Mouse (Mus musculus): ENCODE measurements at regions not wholly inside any gene's neighbourhood (a gene's known extent, or its start where the extent isn't known, plus 50 kb on each side); places are given as distances from the start of the nearest gene placed in this dataset.

GRCm38 (mm10) chr1:120961984-120962383 is 359.8 kb downstream of the En1 start:
- Histone ChIP-seq H3K9ac (ENCODE audit: low read depth, low read length) (no peak overlapping the region), H3K36me3 (ENCODE audit: control insufficient read depth, insufficient read depth, low read length) (no peaks in the 10 kb centered on the region), H3K27ac (ENCODE audit: low read depth, low read length) (no peak overlapping the region), H3K4me3 (ENCODE audit: low read length) (no peak overlapping the region), H3K4me1 (ENCODE audit: control insufficient read depth, insufficient read depth, low read length) (no peaks in the 10 kb centered on the region), H3K9me3 (ENCODE audit: control insufficient read depth, low read length) (no peaks in the 10 kb centered on the region), H3K27me3 (ENCODE audit: control insufficient read depth, insufficient read depth, low read length) (no peaks in the 10 kb centered on the region), H3K4me2 (replicated peaks; ENCODE audit: low read depth, low read length) (no peak overlapping the region)
- WGBS, result 10% methylated on average over 8 of the region's 8 CpGs
- ATAC-seq (ENCODE audit: low FRiP score, low TSS enrichment), result no peak

- H3K27ac ChIP-seq (ENCODE audit: low read depth, low read length), result no peak overlapping the region
- 35% methylated on average over 14 of the region's 14 CpGs for WGBS
- no peaks in the 10 kb centered on the region for H3K4me1 ChIP-seq (ENCODE audit: control insufficient read depth, insufficient read depth, low read length)
- H3K27me3 ChIP-seq (ENCODE audit: control insufficient read depth, insufficient read depth, low read length), result no peaks in the 10 kb centered on the region
- no peak overlapping the region for H3K9ac ChIP-seq (ENCODE audit: low read depth, low read length)
- H3K9me3 ChIP-seq (ENCODE audit: control insufficient read depth, low read length), result no peaks in the 10 kb centered on the region
- no peaks in the 10 kb centered on the region for H3K36me3 ChIP-seq (ENCODE audit: control insufficient read depth, insufficient read depth, low read length)
- ATAC-seq (ENCODE audit: low FRiP score, low TSS enrichment), result peak; percentile 89
- H3K4me3 ChIP-seq (ENCODE audit: low read length), result peak overlapping the region; percentile 17; the same call in 1 of the 2 replicates
- H3K4me2 ChIP-seq (replicated peaks; ENCODE audit: low read depth, low read length), result peak overlapping the region; percentile 36
Measured at GRCm38 (mm10) chr1:120963477-120964178, 361.4 kb downstream of the En1 start.

GRCm38 (mm10) chr1:120964179-120964517 is 361.9 kb downstream of the En1 start:
- no peaks in the 10 kb centered on the region for H3K36me3 ChIP-seq (ENCODE audit: control insufficient read depth, insufficient read depth, low read length)
- no peak overlapping the region for H3K9ac ChIP-seq (ENCODE audit: low read depth, low read length)
- no peaks in the 10 kb centered on the region for H3K4me1 ChIP-seq (ENCODE audit: control insufficient read depth, insufficient read depth, low read length)
- WGBS, result 59% methylated on average over 17 of the region's 17 CpGs
- H3K4me2 ChIP-seq (replicated peaks; ENCODE audit: low read depth, low read length), result peak overlapping the region; percentile 36
- H3K27me3 ChIP-seq (ENCODE audit: control insufficient read depth, insufficient read depth, low read length), result no peaks in the 10 kb centered on the region
- peak overlapping the region; percentile 17; the same call in 1 of the 2 replicates for H3K4me3 ChIP-seq (ENCODE audit: low read length)
- H3K9me3 ChIP-seq (ENCODE audit: control insufficient read depth, low read length), result no peaks in the 10 kb centered on the region
- ATAC-seq (ENCODE audit: low FRiP score, low TSS enrichment), result peak; percentile 9; the same call in 1 of the 2 replicates
- no peak overlapping the region for H3K27ac ChIP-seq (ENCODE audit: low read depth, low read length)

- Histone ChIP-seq H3K4me2 (replicated peaks; ENCODE audit: low read depth, low read length) (no peak overlapping the region), H3K4me3 (ENCODE audit: low read length) (no peak overlapping the region), H3K27me3 (ENCODE audit: control insufficient read depth, insufficient read depth, low read length) (no peaks in the 10 kb centered on the region), H3K27ac (ENCODE audit: low read depth, low read length) (no peak overlapping the region), H3K4me1 (ENCODE audit: control insufficient read depth, insufficient read depth, low read length) (no peaks in the 10 kb centered on the region), H3K9ac (ENCODE audit: low read depth, low read length) (no peak overlapping the region), H3K36me3 (ENCODE audit: control insufficient read depth, insufficient read depth, low read length) (no peaks in the 10 kb centered on the region), H3K9me3 (ENCODE audit: control insufficient read depth, low read length) (no peaks in the 10 kb centered on the region)
- no peak for ATAC-seq (ENCODE audit: low FRiP score, low TSS enrichment)
- WGBS, result 65% methylated on average over 3 of the region's 3 CpGs
Measured at GRCm38 (mm10) chr1:120966132-120966531, 363.9 kb downstream of the En1 start.

DNA sequence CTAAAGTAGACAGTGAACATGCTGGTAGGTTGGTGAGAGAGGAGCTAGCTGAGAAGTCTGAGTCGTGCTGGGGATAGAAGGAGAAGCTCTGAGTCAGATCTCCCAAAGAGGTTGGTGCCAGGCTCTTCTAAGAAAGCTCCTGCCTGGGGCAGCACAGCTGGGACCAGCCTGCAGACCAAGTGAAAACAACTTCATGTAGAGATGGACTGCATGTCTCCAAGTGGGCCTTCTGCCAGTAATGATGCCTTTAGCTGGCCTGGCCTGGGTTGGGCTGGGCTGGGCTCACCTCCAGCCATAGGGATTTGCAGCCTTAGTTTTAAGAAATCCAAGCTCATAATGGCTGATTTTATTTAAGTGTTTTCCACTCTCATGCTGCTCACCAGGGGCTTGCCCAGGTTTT is 357.7 kb downstream of the Insig2 start:
- H3K4me2 ChIP-seq (replicated peaks; ENCODE audit: low read depth, low read length), result no peak overlapping the region
- H3K9me3 ChIP-seq (ENCODE audit: control insufficient read depth, low read length), result no peaks in the 10 kb centered on the region
- H3K4me3 ChIP-seq (ENCODE audit: low read length), result no peak overlapping the region
- ATAC-seq (ENCODE audit: low FRiP score, low TSS enrichment), result no peak
- H3K9ac ChIP-seq (ENCODE audit: low read depth, low read length), result no peak overlapping the region
- H3K36me3 ChIP-seq (ENCODE audit: control insufficient read depth, insufficient read depth, low read length), result no peaks in the 10 kb centered on the region
- no peaks in the 10 kb centered on the region for H3K27me3 ChIP-seq (ENCODE audit: control insufficient read depth, insufficient read depth, low read length)
- H3K27ac ChIP-seq (ENCODE audit: low read depth, low read length), result no peak overlapping the region
- H3K4me1 ChIP-seq (ENCODE audit: control insufficient read depth, insufficient read depth, low read length), result no peaks in the 10 kb centered on the region
- WGBS, result 77% methylated on average over 1 of the region's 1 CpGs

GRCm38 (mm10) chr1:121004535-121004934 is 327.9 kb downstream of the Insig2 start:
- no peak for ATAC-seq (ENCODE audit: low FRiP score, low TSS enrichment)
- no peaks in the 10 kb centered on the region for H3K27me3 ChIP-seq (ENCODE audit: control insufficient read depth, insufficient read depth, low read length)

DNA sequence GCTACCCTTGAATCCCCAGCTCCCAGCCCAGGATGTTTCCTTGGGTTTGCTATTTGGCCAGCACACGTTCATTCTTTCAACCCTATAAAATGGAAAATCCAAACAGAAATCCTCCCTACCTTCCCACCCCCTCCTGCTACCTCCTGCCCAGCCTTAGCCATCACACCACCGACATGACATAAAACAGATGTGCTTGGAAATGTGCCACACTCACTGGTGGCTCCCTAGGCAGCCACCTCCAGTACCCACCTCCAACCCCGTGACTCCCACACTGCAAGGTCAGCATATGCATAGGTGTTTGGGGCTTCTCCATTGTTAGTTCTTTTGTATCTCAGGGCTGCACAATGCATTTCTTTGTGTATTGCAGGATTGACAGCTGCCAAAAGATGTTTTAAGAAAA is 327.2 kb downstream of the Insig2 start:
- ATAC-seq (ENCODE audit: low FRiP score, low TSS enrichment), result no peak
- Histone ChIP-seq H3K4me3 (ENCODE audit: low read length) (no peak overlapping the region), H3K9me3 (ENCODE audit: control insufficient read depth, low read length) (peaks cover 5% of the 10 kb centered on the region; the same call in 1 of the 2 replicates), H3K9ac (ENCODE audit: low read depth, low read length) (no peak overlapping the region), H3K27ac (ENCODE audit: low read depth, low read length) (no peak overlapping the region), H3K27me3 (ENCODE audit: control insufficient read depth, insufficient read depth, low read length) (no peaks in the 10 kb centered on the region), H3K4me1 (ENCODE audit: control insufficient read depth, insufficient read depth, low read length) (no peaks in the 10 kb centered on the region), H3K4me2 (replicated peaks; ENCODE audit: low read depth, low read length) (no peak overlapping the region), H3K36me3 (ENCODE audit: control insufficient read depth, insufficient read depth, low read length) (no peaks in the 10 kb centered on the region)
- WGBS, result 41% methylated on average over 3 of the region's 3 CpGs

More at GRCm38 (mm10) chr1:121004535-121004934, 327.9 kb downstream of the Insig2 start:
- H3K4me2 ChIP-seq (replicated peaks; ENCODE audit: low read depth, low read length), result no peak overlapping the region
- peaks cover 5% of the 10 kb centered on the region; the same call in 1 of the 2 replicates for H3K9me3 ChIP-seq (ENCODE audit: control insufficient read depth, low read length)
- H3K9ac ChIP-seq (ENCODE audit: low read depth, low read length), result no peak overlapping the region
- no peaks in the 10 kb centered on the region for H3K36me3 ChIP-seq (ENCODE audit: control insufficient read depth, insufficient read depth, low read length)
- 91% methylated on average over 7 of the region's 7 CpGs for WGBS
- no peak overlapping the region for H3K4me3 ChIP-seq (ENCODE audit: low read length)
- H3K4me1 ChIP-seq (ENCODE audit: control insufficient read depth, insufficient read depth, low read length), result no peaks in the 10 kb centered on the region
- no peak overlapping the region for H3K27ac ChIP-seq (ENCODE audit: low read depth, low read length)

DNA sequence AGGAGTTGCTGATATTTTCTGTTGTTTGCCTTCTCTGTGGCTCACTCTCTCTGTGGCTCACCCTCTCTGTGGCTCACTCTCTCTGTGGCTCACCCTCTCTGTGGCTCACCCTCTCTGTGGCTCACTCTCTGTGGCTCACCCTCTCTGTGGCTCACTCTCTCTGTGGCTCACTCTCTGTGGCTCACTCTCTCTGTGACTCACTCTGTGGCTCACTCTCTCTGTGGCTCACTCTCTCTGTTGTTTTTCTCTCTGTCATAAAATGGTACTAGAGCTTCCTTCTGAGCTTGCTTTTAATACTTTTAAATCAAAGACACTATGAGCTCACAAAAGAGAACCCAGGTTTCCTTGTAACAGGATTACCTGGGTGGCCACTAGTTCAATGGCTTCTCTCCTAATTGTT is 320.3 kb downstream of the Insig2 start:
- Histone ChIP-seq H3K9ac (ENCODE audit: low read depth, low read length) (no peak overlapping the region), H3K36me3 (ENCODE audit: control insufficient read depth, insufficient read depth, low read length) (no peaks in the 10 kb centered on the region), H3K4me1 (ENCODE audit: control insufficient read depth, insufficient read depth, low read length) (no peaks in the 10 kb centered on the region), H3K27me3 (ENCODE audit: control insufficient read depth, insufficient read depth, low read length) (no peaks in the 10 kb centered on the region), H3K9me3 (ENCODE audit: control insufficient read depth, low read length) (peaks cover 5% of the 10 kb centered on the region; the same call in 1 of the 2 replicates), H3K4me3 (ENCODE audit: low read length) (no peak overlapping the region), H3K4me2 (replicated peaks; ENCODE audit: low read depth, low read length) (no peak overlapping the region), H3K27ac (ENCODE audit: low read depth, low read length) (no peak overlapping the region)
- ATAC-seq (ENCODE audit: low FRiP score, low TSS enrichment), result no peak

DNA sequence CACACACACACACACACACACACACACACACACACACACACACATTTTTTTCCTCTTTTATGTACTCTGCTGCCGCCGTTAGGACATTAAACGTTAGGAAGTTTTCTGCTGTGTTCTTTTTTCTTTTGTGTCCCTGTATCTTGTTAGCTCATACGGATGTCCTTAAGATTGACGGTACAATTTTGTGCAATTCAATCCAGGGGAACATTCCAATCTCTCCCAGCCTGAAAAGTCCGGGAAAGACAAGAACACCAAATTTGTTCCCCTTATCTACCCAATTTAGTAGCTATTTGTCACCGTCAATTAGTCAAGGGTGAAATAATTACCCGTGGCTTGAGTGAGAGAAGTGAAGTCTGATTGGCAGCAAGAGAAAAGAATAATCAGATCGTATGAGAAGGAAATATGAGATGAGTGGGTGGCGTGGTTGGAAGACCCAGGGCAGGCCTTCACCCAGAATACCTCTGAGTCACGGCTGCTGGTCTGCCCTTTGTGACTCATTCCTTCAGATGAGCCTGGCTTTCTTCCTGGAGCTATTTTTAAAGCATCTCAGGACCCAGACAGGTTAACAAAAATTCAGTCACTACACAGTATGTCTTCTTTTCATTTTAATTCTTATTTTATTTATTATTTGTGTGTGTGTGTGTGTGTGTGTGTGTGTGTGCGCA is 318.4 kb downstream of the Insig2 start:
- no peak overlapping the region for H3K4me2 ChIP-seq (replicated peaks; ENCODE audit: low read depth, low read length)
- H3K36me3 ChIP-seq (ENCODE audit: control insufficient read depth, insufficient read depth, low read length), result no peaks in the 10 kb centered on the region
- H3K9ac ChIP-seq (ENCODE audit: low read depth, low read length), result no peak overlapping the region
- no peak overlapping the region for H3K27ac ChIP-seq (ENCODE audit: low read depth, low read length)
- ATAC-seq (ENCODE audit: low FRiP score, low TSS enrichment), result no peak; the same call in 1 of the 2 replicates
- H3K4me3 ChIP-seq (ENCODE audit: low read length), result no peak overlapping the region
- WGBS, result 32% methylated on average over 12 of the region's 12 CpGs
- H3K27me3 ChIP-seq (ENCODE audit: control insufficient read depth, insufficient read depth, low read length), result no peaks in the 10 kb centered on the region
- H3K4me1 ChIP-seq (ENCODE audit: control insufficient read depth, insufficient read depth, low read length), result no peaks in the 10 kb centered on the region
- peaks cover 2% of the 10 kb centered on the region; the same call in 1 of the 2 replicates for H3K9me3 ChIP-seq (ENCODE audit: control insufficient read depth, low read length)

Measured in kidney, embryonic 14.5 days (tissue).